Mouse (Mus musculus): ENCODE results near the gene Camk1d. TPM values are rescaled to one million over a fixed set of nuclear protein-coding genes. Genes with fewer than 3 reads are reported as not detected.

The Camk1d gene
- polyA plus RNA-seq, 1 experiment from 2014 or later: 5.6 TPM

- WGBS: 95% methylated on average over 2 of the region's 2 CpGs
- no peak overlapping the region for H3K4me3 ChIP-seq (ENCODE audit: control insufficient read depth in 1 of 2, insufficient read depth in 1 of 2, low read depth in 1 of 2, low read length in 2 of 2)
- ATAC-seq (ENCODE audit: insufficient number of reproducible peaks, insufficient read depth, low FRiP score, low read depth): no peak
- no peak overlapping the region for H3K27ac ChIP-seq (replicated peaks in 1 of 2; ENCODE audit: control insufficient read depth in 1 of 2, insufficient read depth in 1 of 2, low read depth in 2 of 2, low read length in 2 of 2)
- H3K4me2 ChIP-seq (ENCODE audit: low read length): no peak overlapping the region
- H3K36me3 ChIP-seq (ENCODE audit: control insufficient read depth, insufficient read depth, low read length): no peaks in the 10 kb centered on the region
- H3K27me3 ChIP-seq (ENCODE audit: control insufficient read depth, insufficient read depth, low read length): no peaks in the 10 kb centered on the region
- peaks cover 3 to 12% of the 10 kb centered on the region in 2 experiments; a peak in 3 of 4 replicates for H3K4me1 ChIP-seq (ENCODE audit: control insufficient read depth in 2 of 2, insufficient read depth in 2 of 2, low read length in 2 of 2)
- H3K9ac ChIP-seq (ENCODE audit: low read length): no peak overlapping the region
- H3K9me3 ChIP-seq (ENCODE audit: control insufficient read depth, low read length): no peaks in the 10 kb centered on the region
Observed at GRCm38 (mm10) chr2:5451654-5452053, 262.7 kb downstream of the Camk1d start.

- Histone ChIP-seq H3K9me3 (ENCODE audit: control insufficient read depth, low read length) (no peaks in the 10 kb centered on the region), H3K36me3 (ENCODE audit: control insufficient read depth, insufficient read depth, low read length) (no peaks in the 10 kb centered on the region), H3K9ac (ENCODE audit: low read length) (no peak overlapping the region), H3K27ac (replicated peaks in 1 of 2; ENCODE audit: control insufficient read depth in 1 of 2, insufficient read depth in 1 of 2, low read depth in 2 of 2, low read length in 2 of 2) (no peak overlapping the region), H3K4me3 (ENCODE audit: control insufficient read depth in 1 of 2, insufficient read depth in 1 of 2, low read depth in 1 of 2, low read length in 2 of 2) (no peak overlapping the region), H3K4me2 (ENCODE audit: low read length) (no peak overlapping the region), H3K4me1 (ENCODE audit: control insufficient read depth in 2 of 2, insufficient read depth in 2 of 2, low read length in 2 of 2) (no peaks in the 10 kb centered on the region), H3K27me3 (ENCODE audit: control insufficient read depth, insufficient read depth, low read length) (no peaks in the 10 kb centered on the region)
- ATAC-seq (ENCODE audit: insufficient number of reproducible peaks, insufficient read depth, low FRiP score, low read depth): no peak
- WGBS: 77% methylated on average over 5 of the region's 5 CpGs
Observed at GRCm38 (mm10) chr2:5445357-5445756, 269.0 kb downstream of the Camk1d start.

GRCm38 (mm10) chr2:5437690-5438089 lies 276.6 kb downstream of the Camk1d start:
- Histone ChIP-seq H3K9me3 (ENCODE audit: control insufficient read depth, low read length) (no peaks in the 10 kb centered on the region), H3K9ac (ENCODE audit: low read length) (no peak overlapping the region), H3K4me1 (ENCODE audit: control insufficient read depth in 2 of 2, insufficient read depth in 2 of 2, low read length in 2 of 2) (no peaks in the 10 kb centered on the region), H3K4me3 (ENCODE audit: control insufficient read depth in 1 of 2, insufficient read depth in 1 of 2, low read depth in 1 of 2, low read length in 2 of 2) (no peak overlapping the region), H3K27me3 (ENCODE audit: control insufficient read depth, insufficient read depth, low read length) (no peaks in the 10 kb centered on the region), H3K27ac (replicated peaks in 1 of 2; ENCODE audit: control insufficient read depth in 1 of 2, insufficient read depth in 1 of 2, low read depth in 2 of 2, low read length in 2 of 2) (no peak overlapping the region), H3K36me3 (ENCODE audit: control insufficient read depth, insufficient read depth, low read length) (no peaks in the 10 kb centered on the region), H3K4me2 (ENCODE audit: low read length) (no peak overlapping the region)
- ATAC-seq (ENCODE audit: insufficient number of reproducible peaks, insufficient read depth, low FRiP score, low read depth): no peak
- WGBS: 49% methylated on average over 2 of the region's 2 CpGs

- Histone ChIP-seq H3K4me3 (ENCODE audit: control insufficient read depth in 1 of 2, insufficient read depth in 1 of 2, low read depth in 1 of 2, low read length in 2 of 2) (no peak overlapping the region), H3K27me3 (ENCODE audit: control insufficient read depth, insufficient read depth, low read length) (no peaks in the 10 kb centered on the region), H3K9ac (ENCODE audit: low read length) (no peak overlapping the region), H3K9me3 (ENCODE audit: control insufficient read depth, low read length) (no peaks in the 10 kb centered on the region), H3K36me3 (ENCODE audit: control insufficient read depth, insufficient read depth, low read length) (no peaks in the 10 kb centered on the region), H3K4me1 (ENCODE audit: control insufficient read depth in 2 of 2, insufficient read depth in 2 of 2, low read length in 2 of 2) (no peaks in the 10 kb centered on the region), H3K4me2 (ENCODE audit: low read length) (no peak overlapping the region), H3K27ac (replicated peaks in 1 of 2; ENCODE audit: control insufficient read depth in 1 of 2, insufficient read depth in 1 of 2, low read depth in 2 of 2, low read length in 2 of 2) (no peak overlapping the region)
- 80% methylated on average over 16 of the region's 16 CpGs for WGBS
- ATAC-seq (ENCODE audit: insufficient number of reproducible peaks, insufficient read depth, low FRiP score, low read depth): no peak
Observed at GRCm38 (mm10) chr2:5435587-5436253, 278.6 kb downstream of the Camk1d start.

- H3K4me2 ChIP-seq (ENCODE audit: low read length): no peak overlapping the region
- no peak overlapping the region for H3K27ac ChIP-seq (replicated peaks in 1 of 2; ENCODE audit: control insufficient read depth in 1 of 2, insufficient read depth in 1 of 2, low read depth in 2 of 2, low read length in 2 of 2)
- H3K9ac ChIP-seq (ENCODE audit: low read length): no peak overlapping the region
- no peaks in the 10 kb centered on the region for H3K36me3 ChIP-seq (ENCODE audit: control insufficient read depth, insufficient read depth, low read length)
- no peak overlapping the region for H3K4me3 ChIP-seq (ENCODE audit: control insufficient read depth in 1 of 2, insufficient read depth in 1 of 2, low read depth in 1 of 2, low read length in 2 of 2)
- H3K9me3 ChIP-seq (ENCODE audit: control insufficient read depth, low read length): no peaks in the 10 kb centered on the region
- ATAC-seq (ENCODE audit: insufficient number of reproducible peaks, insufficient read depth, low FRiP score, low read depth): no peak
- H3K4me1 ChIP-seq (ENCODE audit: control insufficient read depth in 2 of 2, insufficient read depth in 2 of 2, low read length in 2 of 2): peaks cover 0 to 5% of the 10 kb centered on the region in 2 experiments; a peak in 1 of 4 replicates
- no peaks in the 10 kb centered on the region for H3K27me3 ChIP-seq (ENCODE audit: control insufficient read depth, insufficient read depth, low read length)
- WGBS: 51% methylated on average over 2 of the region's 2 CpGs
Observed at GRCm38 (mm10) chr2:5431309-5431708, 283.0 kb downstream of the Camk1d start.

- ATAC-seq (ENCODE audit: insufficient number of reproducible peaks, insufficient read depth, low FRiP score, low read depth): no peak
- WGBS: 52% methylated on average over 8 of the region's 8 CpGs
- H3K27ac ChIP-seq (replicated peaks in 1 of 2; ENCODE audit: control insufficient read depth in 1 of 2, insufficient read depth in 1 of 2, low read depth in 2 of 2, low read length in 2 of 2): no peak overlapping the region
Observed at GRCm38 (mm10) chr2:5429921-5430320, 284.4 kb downstream of the Camk1d start.

GRCm38 (mm10) chr2:5426110-5426509 lies 288.2 kb downstream of the Camk1d start:
- Histone ChIP-seq H3K4me2 (ENCODE audit: low read length) (no peak overlapping the region), H3K27me3 (ENCODE audit: control insufficient read depth, insufficient read depth, low read length) (no peaks in the 10 kb centered on the region), H3K27ac (replicated peaks in 1 of 2; ENCODE audit: control insufficient read depth in 1 of 2, insufficient read depth in 1 of 2, low read depth in 2 of 2, low read length in 2 of 2) (no peak overlapping the region), H3K9me3 (ENCODE audit: control insufficient read depth, low read length) (no peaks in the 10 kb centered on the region), H3K4me3 (ENCODE audit: control insufficient read depth in 1 of 2, insufficient read depth in 1 of 2, low read depth in 1 of 2, low read length in 2 of 2) (no peak overlapping the region), H3K4me1 (ENCODE audit: control insufficient read depth in 2 of 2, insufficient read depth in 2 of 2, low read length in 2 of 2) (peaks cover 0 to 8% of the 10 kb centered on the region in 2 experiments; a peak in 1 of 4 replicates), H3K36me3 (ENCODE audit: control insufficient read depth, insufficient read depth, low read length) (no peaks in the 10 kb centered on the region), H3K9ac (ENCODE audit: low read length) (no peak overlapping the region)
- WGBS: 49% methylated on average over 2 of the region's 2 CpGs
- no peak for ATAC-seq (ENCODE audit: insufficient number of reproducible peaks, insufficient read depth, low FRiP score, low read depth)

More at GRCm38 (mm10) chr2:5429921-5430320, 284.4 kb downstream of the Camk1d start:
- Histone ChIP-seq H3K4me3 (ENCODE audit: control insufficient read depth in 1 of 2, insufficient read depth in 1 of 2, low read depth in 1 of 2, low read length in 2 of 2) (no peak overlapping the region), H3K4me1 (ENCODE audit: control insufficient read depth in 2 of 2, insufficient read depth in 2 of 2, low read length in 2 of 2) (peaks cover 0 to 8% of the 10 kb centered on the region in 2 experiments; a peak in 1 of 4 replicates), H3K36me3 (ENCODE audit: control insufficient read depth, insufficient read depth, low read length) (no peaks in the 10 kb centered on the region), H3K9ac (ENCODE audit: low read length) (no peak overlapping the region), H3K4me2 (ENCODE audit: low read length) (no peak overlapping the region), H3K9me3 (ENCODE audit: control insufficient read depth, low read length) (no peaks in the 10 kb centered on the region), H3K27me3 (ENCODE audit: control insufficient read depth, insufficient read depth, low read length) (no peaks in the 10 kb centered on the region)

GRCm38 (mm10) chr2:5425612-5426011 lies 288.7 kb downstream of the Camk1d start:
- WGBS: 78% methylated on average over 3 of the region's 3 CpGs
- no peak overlapping the region for H3K4me3 ChIP-seq (ENCODE audit: control insufficient read depth in 1 of 2, insufficient read depth in 1 of 2, low read depth in 1 of 2, low read length in 2 of 2)
- peaks cover 0 to 8% of the 10 kb centered on the region in 2 experiments; a peak in 1 of 4 replicates for H3K4me1 ChIP-seq (ENCODE audit: control insufficient read depth in 2 of 2, insufficient read depth in 2 of 2, low read length in 2 of 2)
- no peak overlapping the region for H3K27ac ChIP-seq (replicated peaks in 1 of 2; ENCODE audit: control insufficient read depth in 1 of 2, insufficient read depth in 1 of 2, low read depth in 2 of 2, low read length in 2 of 2)
- no peaks in the 10 kb centered on the region for H3K36me3 ChIP-seq (ENCODE audit: control insufficient read depth, insufficient read depth, low read length)
- H3K4me2 ChIP-seq (ENCODE audit: low read length): no peak overlapping the region
- H3K9ac ChIP-seq (ENCODE audit: low read length): no peak overlapping the region
- no peak for ATAC-seq (ENCODE audit: insufficient number of reproducible peaks, insufficient read depth, low FRiP score, low read depth)
- H3K27me3 ChIP-seq (ENCODE audit: control insufficient read depth, insufficient read depth, low read length): no peaks in the 10 kb centered on the region
- H3K9me3 ChIP-seq (ENCODE audit: control insufficient read depth, low read length): no peaks in the 10 kb centered on the region

All from heart, embryonic 14.5 days (tissue).